Mouse (Mus musculus) C2C12 (cell line): Measurements from ENCODE around the gene Tmem30b.

ENCODE experiments used
- CTCF ChIP-seq: IDR thresholded peaks from one replicate; pipeline ENCODE4 v1.5.1; 2011; ENCODE audit not compliant: control insufficient read depth, insufficient read depth, insufficient read length
- USF1 ChIP-seq: IDR thresholded peaks from one replicate; pipeline ENCODE4 v1.6.1; 2011; ENCODE audit warnings: low read depth, mild to moderate bottlenecking, control low read depth, moderate library complexity

DNA sequence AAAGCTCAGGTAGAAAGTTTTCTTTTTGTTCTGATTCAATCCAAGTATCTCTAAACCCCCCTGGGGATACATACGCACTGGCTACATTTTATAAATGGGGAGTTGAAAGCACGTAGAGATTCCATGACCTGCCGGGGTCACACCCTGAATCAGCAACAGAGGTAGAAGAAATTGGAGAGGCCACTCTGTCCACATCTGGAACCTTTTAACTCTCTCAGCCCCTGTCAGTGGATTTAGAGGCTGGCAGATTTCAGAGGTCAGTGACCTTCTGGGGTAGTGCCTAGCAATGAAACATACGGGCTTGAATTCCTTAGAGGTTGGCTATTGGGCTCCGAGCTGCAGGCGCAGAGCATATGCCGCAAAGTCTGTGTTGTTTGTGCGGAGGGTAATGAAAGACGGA, 17.1 kb downstream of the Tmem30b start:
- TF ChIP-seq CTCF (no peak), USF1 (no peak)
